Mouse (Mus musculus): ENCODE data around the gene Fam76a. TPM values are rescaled to one million over a fixed set of nuclear protein-coding genes. Genes with fewer than 3 reads are reported as not detected.

Fam76a gene
- 47.3 and 54.4 TPM in 2 replicates for polyA plus RNA-seq (2014; fragmentation: Nextera tagmentation; extraction: Ambion mirVana)

- ATAC-seq (ENCODE audit: low read depth) (peak; percentile 99), DNase-seq (ENCODE audit: low spot score) (peak; percentile 100)
- Histone ChIP-seq H3K27me3 (replicated peaks; ENCODE audit: control insufficient read depth, insufficient read depth, low read length) (no peaks in the 10 kb centered on the region), H3K36me3 (ENCODE audit: control insufficient read depth, insufficient read depth, low read length) (peaks cover 20% of the 10 kb centered on the region), H3K27ac (replicated peaks; ENCODE audit: low read depth, low read length) (peak within 1 kb of the TSS; percentile 83), H3K9ac (ENCODE audit: low read depth, low read length) (peak within 1 kb of the TSS; percentile 91), H3K4me1 (ENCODE audit: control insufficient read depth, insufficient read depth, low read length) (peaks cover 5% of the 10 kb centered on the region; the same call in 1 of the 2 replicates), H3K9me3 (ENCODE audit: control insufficient read depth, low read length) (no peaks in the 10 kb centered on the region), H3K4me3 (ENCODE audit: low read depth, low read length) (peak within 1 kb of the TSS; percentile 99), H3K4me2 (ENCODE audit: low read depth, low read length) (peak within 1 kb of the TSS; percentile 78)
- under 1% methylated on average over 31 of the region's 53 CpGs for WGBS
These were observed at the start of gene Fam76a for GRCm38 (mm10) chr4:132922558-132923008. TSS of gene Fam76a (minus strand) at chr4:132922558.

GRCm38 (mm10) chr4:132972101-132972500 lies 49.7 kb upstream of the Fam76a start:
- peaks cover 18% of the 10 kb centered on the region for H3K4me1 ChIP-seq (ENCODE audit: control insufficient read depth, insufficient read depth, low read length)
- no peak overlapping the region for H3K27ac ChIP-seq (replicated peaks; ENCODE audit: low read depth, low read length)
- ATAC-seq (ENCODE audit: low read depth) (no peak), DNase-seq (ENCODE audit: low spot score) (no peak)
- H3K27me3 ChIP-seq (replicated peaks; ENCODE audit: control insufficient read depth, insufficient read depth, low read length) = peaks cover 18% of the 10 kb centered on the region; the same call in 1 of the 2 replicates
- no peak overlapping the region for H3K4me2 ChIP-seq (ENCODE audit: low read depth, low read length)
- H3K9ac ChIP-seq (ENCODE audit: low read depth, low read length) = no peak overlapping the region
- H3K4me3 ChIP-seq (ENCODE audit: low read depth, low read length) = no peak overlapping the region
- H3K9me3 ChIP-seq (ENCODE audit: control insufficient read depth, low read length) = no peaks in the 10 kb centered on the region
- no peaks in the 10 kb centered on the region for H3K36me3 ChIP-seq (ENCODE audit: control insufficient read depth, insufficient read depth, low read length)
- WGBS = 59% methylated on average over 3 of the region's 3 CpGs

- peaks cover 18% of the 10 kb centered on the region for H3K4me1 ChIP-seq (ENCODE audit: control insufficient read depth, insufficient read depth, low read length)
- no peak overlapping the region for H3K4me2 ChIP-seq (ENCODE audit: low read depth, low read length)
- H3K9ac ChIP-seq (ENCODE audit: low read depth, low read length) = no peak overlapping the region
- peaks cover 17% of the 10 kb centered on the region; the same call in 1 of the 2 replicates for H3K27me3 ChIP-seq (replicated peaks; ENCODE audit: control insufficient read depth, insufficient read depth, low read length)
- H3K4me3 ChIP-seq (ENCODE audit: low read depth, low read length) = no peak overlapping the region
- H3K27ac ChIP-seq (replicated peaks; ENCODE audit: low read depth, low read length) = no peak overlapping the region
- 69% methylated on average over 6 of the region's 6 CpGs for WGBS
- no peaks in the 10 kb centered on the region for H3K36me3 ChIP-seq (ENCODE audit: control insufficient read depth, insufficient read depth, low read length)
- ATAC-seq (ENCODE audit: low read depth) = no peak
- no peaks in the 10 kb centered on the region for H3K9me3 ChIP-seq (ENCODE audit: control insufficient read depth, low read length)
- DNase-seq (ENCODE audit: low spot score) = no peak
These were observed 49.2 kb upstream of the Fam76a start for GRCm38 (mm10) chr4:132971601-132972000.

- WGBS = 34% methylated on average over 6 of the region's 6 CpGs
- Histone ChIP-seq H3K4me2 (ENCODE audit: low read depth, low read length) (no peak overlapping the region), H3K4me3 (ENCODE audit: low read depth, low read length) (no peak overlapping the region), H3K4me1 (ENCODE audit: control insufficient read depth, insufficient read depth, low read length) (peaks cover 3% of the 10 kb centered on the region; the same call in 1 of the 2 replicates), H3K27ac (replicated peaks; ENCODE audit: low read depth, low read length) (no peak overlapping the region), H3K36me3 (ENCODE audit: control insufficient read depth, insufficient read depth, low read length) (no peaks in the 10 kb centered on the region), H3K27me3 (replicated peaks; ENCODE audit: control insufficient read depth, insufficient read depth, low read length) (peaks cover 5% of the 10 kb centered on the region; the same call in 1 of the 2 replicates), H3K9me3 (ENCODE audit: control insufficient read depth, low read length) (no peaks in the 10 kb centered on the region), H3K9ac (ENCODE audit: low read depth, low read length) (no peak overlapping the region)
- DNase-seq (ENCODE audit: low spot score) (no peak), ATAC-seq (ENCODE audit: low read depth) (no peak)
These were observed 46.0 kb upstream of the Fam76a start for GRCm38 (mm10) chr4:132968105-132968938.

- Histone ChIP-seq H3K9ac (ENCODE audit: low read depth, low read length) (no peak overlapping the region), H3K27me3 (replicated peaks; ENCODE audit: control insufficient read depth, insufficient read depth, low read length) (no peaks in the 10 kb centered on the region), H3K27ac (replicated peaks; ENCODE audit: low read depth, low read length) (no peak overlapping the region), H3K4me2 (ENCODE audit: low read depth, low read length) (no peak overlapping the region), H3K36me3 (ENCODE audit: control insufficient read depth, insufficient read depth, low read length) (no peaks in the 10 kb centered on the region), H3K4me1 (ENCODE audit: control insufficient read depth, insufficient read depth, low read length) (peaks cover 9% of the 10 kb centered on the region), H3K9me3 (ENCODE audit: control insufficient read depth, low read length) (no peaks in the 10 kb centered on the region), H3K4me3 (ENCODE audit: low read depth, low read length) (no peak overlapping the region)
- WGBS = 46% methylated on average over 5 of the region's 5 CpGs
- no peak for ATAC-seq (ENCODE audit: low read depth)
- no peak for DNase-seq (ENCODE audit: low spot score)
These were observed 42.1 kb upstream of the Fam76a start for GRCm38 (mm10) chr4:132964473-132964872.

GRCm38 (mm10) chr4:132964064-132964463 lies 41.7 kb upstream of the Fam76a start:
- Histone ChIP-seq H3K9me3 (ENCODE audit: control insufficient read depth, low read length) (no peaks in the 10 kb centered on the region), H3K4me2 (ENCODE audit: low read depth, low read length) (no peak overlapping the region), H3K27me3 (replicated peaks; ENCODE audit: control insufficient read depth, insufficient read depth, low read length) (no peaks in the 10 kb centered on the region), H3K36me3 (ENCODE audit: control insufficient read depth, insufficient read depth, low read length) (no peaks in the 10 kb centered on the region), H3K4me3 (ENCODE audit: low read depth, low read length) (no peak overlapping the region), H3K4me1 (ENCODE audit: control insufficient read depth, insufficient read depth, low read length) (peaks cover 13% of the 10 kb centered on the region), H3K9ac (ENCODE audit: low read depth, low read length) (no peak overlapping the region), H3K27ac (replicated peaks; ENCODE audit: low read depth, low read length) (no peak overlapping the region)
- ATAC-seq (ENCODE audit: low read depth) = no peak
- 43% methylated on average over 3 of the region's 3 CpGs for WGBS
- DNase-seq (ENCODE audit: low spot score) = no peak

GRCm38 (mm10) chr4:132963436-132963835 lies 41.1 kb upstream of the Fam76a start:
- H3K4me2 ChIP-seq (ENCODE audit: low read depth, low read length) = no peak overlapping the region
- DNase-seq (ENCODE audit: low spot score) (no peak), ATAC-seq (ENCODE audit: low read depth) (no peak)
- no peak overlapping the region for H3K4me3 ChIP-seq (ENCODE audit: low read depth, low read length)
- H3K36me3 ChIP-seq (ENCODE audit: control insufficient read depth, insufficient read depth, low read length) = no peaks in the 10 kb centered on the region
- H3K27ac ChIP-seq (replicated peaks; ENCODE audit: low read depth, low read length) = no peak overlapping the region
- no peak overlapping the region for H3K9ac ChIP-seq (ENCODE audit: low read depth, low read length)
- H3K4me1 ChIP-seq (ENCODE audit: control insufficient read depth, insufficient read depth, low read length) = peaks cover 15% of the 10 kb centered on the region
- WGBS = 17% methylated on average over 2 of the region's 2 CpGs
- H3K9me3 ChIP-seq (ENCODE audit: control insufficient read depth, low read length) = no peaks in the 10 kb centered on the region
- no peaks in the 10 kb centered on the region for H3K27me3 ChIP-seq (replicated peaks; ENCODE audit: control insufficient read depth, insufficient read depth, low read length)

GRCm38 (mm10) chr4:132962628-132963027 lies 40.3 kb upstream of the Fam76a start:
- Histone ChIP-seq H3K27me3 (replicated peaks; ENCODE audit: control insufficient read depth, insufficient read depth, low read length) (no peaks in the 10 kb centered on the region), H3K36me3 (ENCODE audit: control insufficient read depth, insufficient read depth, low read length) (no peaks in the 10 kb centered on the region), H3K4me2 (ENCODE audit: low read depth, low read length) (no peak overlapping the region), H3K4me1 (ENCODE audit: control insufficient read depth, insufficient read depth, low read length) (peaks cover 12% of the 10 kb centered on the region), H3K9me3 (ENCODE audit: control insufficient read depth, low read length) (no peaks in the 10 kb centered on the region), H3K27ac (replicated peaks; ENCODE audit: low read depth, low read length) (no peak overlapping the region), H3K4me3 (ENCODE audit: low read depth, low read length) (no peak overlapping the region), H3K9ac (ENCODE audit: low read depth, low read length) (no peak overlapping the region)
- WGBS = 90% methylated on average over 4 of the region's 4 CpGs
- ATAC-seq (ENCODE audit: low read depth) = no peak
- no peak for DNase-seq (ENCODE audit: low spot score)

All from embryonic facial prominence, embryonic 14.5 days (tissue).